Mouse (Mus musculus): Measurements from ENCODE around the gene Fbxo28.

Fbxo28 gene

GRCm38 (mm10) chr1:182284795-182285194 lies 56.6 kb downstream of the Fbxo28 start:
- DNase-seq: no peak

- DNase-seq: no peak
Observed at GRCm38 (mm10) chr1:182283231-182283630, 58.2 kb downstream of the Fbxo28 start.

- DNase-seq: peak; percentile 96 to 99
Observed at GRCm38 (mm10) chr1:182282091-182283075, 59.0 kb downstream of the Fbxo28 start, which contains the start of gene Degs1. TSS of gene Degs1 (minus strand) at chr1:182282804.

- DNase-seq: no peak
Observed at GRCm38 (mm10) chr1:182281251-182281711, 60.1 kb downstream of the Fbxo28 start.

GRCm38 (mm10) chr1:182280577-182280976 lies 60.9 kb downstream of the Fbxo28 start:
- no peak for DNase-seq

- DNase-seq: no peak
Observed at GRCm38 (mm10) chr1:182280046-182280445, 61.4 kb downstream of the Fbxo28 start.

GRCm38 (mm10) chr1:182279436-182279835 lies 62.0 kb downstream of the Fbxo28 start:
- DNase-seq: no peak

- no peak for DNase-seq
Observed at GRCm38 (mm10) chr1:182275109-182275508, 66.3 kb downstream of the Fbxo28 start.

GRCm38 (mm10) chr1:182271632-182272031 lies 69.8 kb downstream of the Fbxo28 start:
- peak in 1 of 2 experiments; percentile 42 for DNase-seq

GRCm38 (mm10) chr1:182271130-182271529 lies 70.3 kb downstream of the Fbxo28 start:
- peak; percentile 83 to 91 for DNase-seq

GRCm38 (mm10) chr1:182268317-182268716 lies 73.1 kb downstream of the Fbxo28 start:
- peak; percentile 86 to 93 for DNase-seq

GRCm38 (mm10) chr1:182266028-182266525 lies 75.4 kb downstream of the Fbxo28 start:
- no peak for DNase-seq

All from kidney, adult 8-10 months (tissue).